Mouse (Mus musculus): Measurements from ENCODE around the gene Dus1l.
"Not testable (repeated sequence)": the region's sequence is repeated elsewhere in the genome, so short reads cannot be mapped to it uniquely, and the experiment has no call there.

The Dus1l gene

DNA sequence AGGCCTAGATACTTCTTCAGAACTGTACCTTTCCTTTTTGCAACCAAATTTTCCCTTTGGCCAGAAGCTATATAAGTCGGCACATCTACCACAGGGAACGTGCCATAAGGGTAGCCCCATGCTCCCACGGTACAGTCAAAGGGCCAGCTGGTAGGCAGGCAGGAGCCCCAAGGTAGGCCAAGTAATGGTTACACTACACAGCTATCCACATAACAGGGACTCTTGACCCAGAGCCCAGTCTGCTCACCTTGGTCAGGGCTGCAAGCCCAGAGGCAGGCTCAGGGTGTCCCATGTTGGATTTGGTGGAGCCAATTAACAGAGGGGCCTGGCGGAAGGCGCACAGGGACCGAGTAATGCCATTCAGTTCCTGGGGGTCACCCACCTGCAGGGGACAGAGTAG is 23.4 kb upstream of the Dus1l start:
- no peak for DNase-seq (ENCODE audit: low read depth)

DNA sequence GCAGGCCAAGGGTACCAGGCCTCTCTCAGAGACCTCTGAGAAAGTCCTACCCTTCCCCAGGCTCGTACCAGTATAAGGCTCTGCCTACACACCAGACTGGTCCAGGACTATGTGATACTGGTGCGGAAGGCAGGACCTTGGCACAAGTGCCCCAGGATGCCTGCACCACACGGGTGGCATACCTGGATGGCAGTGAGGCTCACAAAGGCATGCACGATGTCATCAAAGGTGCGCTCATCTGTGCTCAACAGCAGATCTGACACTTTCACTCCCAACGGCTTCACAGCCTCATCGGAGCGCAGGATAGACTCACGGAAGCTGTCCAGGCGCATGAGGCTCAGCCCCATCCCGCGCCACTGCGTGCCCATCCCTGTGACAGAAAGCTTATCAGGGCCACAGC is 22.0 kb upstream of the Dus1l start:
- DNase-seq (ENCODE audit: low read depth): no peak

DNA sequence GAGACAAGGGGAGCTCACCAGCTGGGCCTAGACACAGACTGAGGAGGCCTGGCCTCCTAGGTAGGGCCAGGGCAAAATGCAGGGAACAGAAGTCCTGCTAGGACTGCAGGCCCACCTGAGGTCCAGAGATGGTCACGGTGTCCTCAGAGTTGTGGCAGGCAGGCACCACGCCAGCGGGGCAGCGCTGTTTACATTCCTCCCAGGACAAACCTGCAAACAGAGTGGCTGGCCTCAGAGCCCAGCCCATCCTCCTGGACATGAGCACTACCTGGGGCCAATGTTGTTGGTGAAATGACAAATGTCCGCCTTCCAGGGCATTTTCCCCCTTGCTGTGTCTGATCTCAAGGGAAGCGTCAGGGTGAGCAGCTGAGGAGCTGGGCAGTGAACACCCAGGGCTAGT is 21.2 kb upstream of the Dus1l start:
- DNase-seq (ENCODE audit: low read depth): no peak

DNA sequence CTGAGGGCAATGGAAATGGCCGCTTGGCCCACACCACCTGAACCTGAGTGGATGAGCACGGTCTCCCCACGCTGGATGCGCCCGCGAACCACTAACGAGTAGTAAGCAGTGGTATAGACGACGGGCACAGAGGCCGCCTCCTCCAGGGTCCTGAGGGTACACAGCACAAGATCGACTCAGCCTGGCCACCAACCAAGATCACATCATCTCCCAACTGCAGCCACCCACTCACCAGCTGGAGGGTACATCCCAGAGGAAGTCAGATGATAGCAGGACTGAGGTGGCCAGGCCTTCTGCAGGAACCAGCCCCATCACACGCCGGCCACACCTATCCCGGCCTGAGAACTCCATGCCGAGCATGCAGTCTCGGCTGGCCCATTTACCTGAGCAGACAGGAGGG is 15.9 kb upstream of the Dus1l start:
- no peak for DNase-seq (ENCODE audit: low read depth)

DNA sequence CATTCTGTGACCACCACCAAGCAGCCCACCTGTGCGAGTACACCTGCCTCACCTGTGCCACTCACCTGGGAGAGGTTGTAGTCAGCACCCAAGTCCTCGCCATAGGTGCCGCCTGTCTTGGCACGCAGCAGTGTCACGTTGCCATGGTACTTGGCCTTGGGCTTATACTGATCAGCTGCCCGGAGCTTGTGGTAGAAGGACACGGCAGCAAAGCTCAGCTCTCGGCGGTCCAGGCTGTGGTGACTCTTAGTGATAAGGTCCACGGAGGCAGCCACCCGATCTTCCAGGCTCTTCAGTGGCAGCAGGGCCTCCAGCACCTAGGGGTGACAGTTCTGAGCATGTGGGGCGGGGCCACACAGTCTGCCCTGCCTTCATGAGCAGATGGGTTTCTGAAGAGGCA is 11.8 kb upstream of the Dus1l start:
- DNase-seq (ENCODE audit: low read depth): no peak

DNA sequence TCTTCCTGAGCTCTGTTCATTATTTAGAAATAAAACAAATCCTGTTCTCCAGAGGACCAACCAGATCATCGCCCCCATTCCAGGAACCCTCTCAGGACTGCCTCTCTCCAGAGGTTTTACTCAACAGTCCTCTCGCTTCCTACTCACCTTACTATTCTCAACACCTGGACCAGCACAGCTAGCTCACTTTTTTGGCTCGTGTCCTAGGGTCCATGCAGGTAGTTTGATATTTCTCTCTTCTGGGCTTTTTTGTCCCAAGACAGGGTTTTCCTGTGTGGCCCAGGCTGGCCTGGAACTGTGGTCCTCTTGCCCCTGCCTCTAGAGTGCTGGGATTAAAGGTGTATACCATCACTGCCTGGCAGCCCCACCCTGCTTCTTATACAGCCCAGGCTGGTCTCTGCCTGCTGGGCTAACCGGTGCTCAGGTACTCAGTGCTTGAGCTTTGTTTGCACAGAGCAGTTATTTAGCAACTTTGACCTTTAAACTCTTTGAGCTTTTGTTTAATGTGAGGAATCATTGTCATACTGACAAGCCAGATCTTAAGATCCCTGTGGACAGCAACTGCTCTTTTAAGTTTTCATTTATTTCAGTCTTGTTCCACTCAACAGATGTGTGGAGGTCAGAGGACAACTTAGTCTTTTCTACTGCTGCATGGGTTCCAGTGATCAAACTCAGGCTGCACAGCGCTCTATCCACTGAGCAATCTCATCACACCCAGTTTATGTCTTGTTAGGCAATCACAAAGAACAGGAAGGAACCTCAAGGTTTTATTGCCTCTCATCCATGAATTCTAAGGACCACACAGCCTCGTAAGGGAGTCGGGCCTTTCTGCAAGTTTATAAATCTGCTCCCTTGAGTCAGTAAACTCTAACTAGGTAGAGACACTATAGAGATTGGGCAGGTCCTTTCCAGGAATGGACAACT is 9.4 kb upstream of the Dus1l start:
- no peak for DNase-seq (ENCODE audit: low read depth)

DNA sequence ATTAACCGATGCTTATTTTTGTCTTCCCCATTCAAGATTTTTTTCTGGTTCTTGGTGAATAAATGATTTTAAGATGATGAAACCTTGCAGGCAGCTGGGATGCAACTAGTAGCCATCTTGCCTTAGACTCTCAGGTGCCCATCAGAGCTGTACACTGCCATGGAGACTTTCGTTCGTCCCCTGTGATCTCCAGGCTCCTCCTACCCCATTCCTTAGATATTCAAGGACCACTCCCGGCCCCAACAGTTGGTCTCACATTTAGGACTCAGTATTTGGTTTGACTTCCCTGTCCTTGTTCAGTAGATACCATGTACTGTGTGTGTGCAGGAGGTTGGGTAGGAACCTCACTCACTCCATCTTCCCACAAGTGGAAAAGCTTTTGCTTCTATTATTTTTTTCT is 8.6 kb upstream of the Dus1l start:
- DNase-seq (ENCODE audit: low read depth): no peak

DNA sequence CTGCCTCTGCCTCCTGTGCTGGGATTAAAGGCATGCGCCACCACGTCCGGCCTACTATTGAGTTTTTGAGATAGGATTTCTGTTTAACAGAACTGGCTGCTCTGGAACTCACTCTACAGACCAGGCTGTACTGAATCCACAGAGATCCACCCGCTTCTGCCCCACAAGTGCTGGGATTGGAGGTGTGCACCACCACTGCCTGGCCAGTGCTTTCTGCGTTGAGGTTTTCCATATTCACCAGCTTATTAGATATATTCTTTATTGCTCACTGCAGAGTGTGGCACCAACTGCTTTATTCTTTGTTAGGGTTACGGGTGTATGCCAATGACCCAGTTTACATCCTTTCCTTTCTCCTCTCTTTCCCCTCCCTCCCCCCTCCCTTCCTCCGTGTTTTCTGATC is 8.1 kb upstream of the Dus1l start:
- no peak for DNase-seq (ENCODE audit: low read depth)

DNA sequence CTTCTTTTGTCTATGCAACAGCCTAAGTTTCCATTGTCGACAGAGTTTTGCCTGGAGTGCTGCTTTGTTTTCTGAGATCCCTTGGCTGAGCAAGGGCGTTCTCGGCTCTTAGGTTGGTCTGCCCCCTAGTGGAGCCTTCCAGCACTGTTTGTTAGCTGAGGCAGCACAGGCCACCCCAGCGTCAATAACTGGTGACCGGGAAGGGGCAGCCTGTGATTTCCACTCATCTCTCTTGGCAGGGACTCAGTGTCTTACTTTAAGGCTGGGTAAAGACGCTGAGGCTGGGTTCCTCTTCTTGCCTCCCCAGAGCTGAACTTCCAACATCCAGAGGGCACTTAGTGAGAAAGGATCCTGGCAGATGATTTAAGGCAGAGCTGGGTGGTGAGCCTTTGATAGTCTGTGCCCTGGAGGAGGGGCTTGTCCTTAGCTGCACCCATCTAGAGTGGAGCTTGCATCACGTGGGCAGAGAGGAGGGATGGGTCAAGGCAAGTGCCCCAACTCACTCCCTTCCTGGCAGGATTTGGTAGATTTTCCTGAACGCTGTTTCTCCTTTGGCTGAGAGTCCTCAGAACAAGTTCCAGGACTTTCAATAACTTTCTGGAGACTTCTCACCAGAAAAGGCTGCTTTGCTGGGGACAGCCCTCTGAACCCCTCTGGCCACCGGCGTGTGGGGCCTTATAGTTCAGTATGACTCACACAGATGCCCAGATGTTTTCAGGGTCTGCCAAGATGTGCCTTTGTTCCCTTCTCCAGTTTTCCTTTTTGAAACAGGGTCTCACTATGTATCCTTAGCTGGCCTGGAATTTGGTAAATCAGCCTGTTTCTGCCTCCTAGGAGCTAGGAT is 4.1 kb upstream of the Dus1l start:
- peak; percentile 83 for DNase-seq (ENCODE audit: low read depth)

DNA sequence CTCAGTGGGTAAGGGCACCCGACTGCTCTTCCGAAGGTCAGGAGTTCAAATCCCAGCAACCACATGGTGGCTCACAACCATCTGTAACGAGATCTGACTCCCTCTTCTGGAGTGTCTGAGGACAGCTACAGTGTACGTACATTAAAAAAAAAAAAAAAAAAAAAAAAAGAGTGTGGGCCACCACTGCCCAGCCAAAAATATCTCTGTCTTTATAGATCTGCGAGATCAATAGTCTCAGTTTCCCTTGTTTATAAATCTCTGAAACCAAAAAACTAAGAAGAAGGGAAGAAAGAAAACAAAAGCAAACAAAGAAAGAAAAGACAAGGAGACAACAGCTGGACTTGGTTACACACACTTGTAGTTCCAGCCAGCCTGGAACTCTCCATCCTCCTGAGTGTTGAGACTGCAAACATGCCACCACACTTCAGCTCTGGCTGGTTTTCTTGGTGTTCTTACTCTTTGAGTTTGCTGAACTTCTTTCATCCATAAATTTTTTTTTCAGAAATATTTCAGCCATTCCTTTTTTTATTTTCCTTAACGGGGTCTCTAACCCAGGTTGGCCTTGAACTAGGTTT is 3.2 kb upstream of the Dus1l start:
- DNase-seq (ENCODE audit: low read depth): no peak

DNA sequence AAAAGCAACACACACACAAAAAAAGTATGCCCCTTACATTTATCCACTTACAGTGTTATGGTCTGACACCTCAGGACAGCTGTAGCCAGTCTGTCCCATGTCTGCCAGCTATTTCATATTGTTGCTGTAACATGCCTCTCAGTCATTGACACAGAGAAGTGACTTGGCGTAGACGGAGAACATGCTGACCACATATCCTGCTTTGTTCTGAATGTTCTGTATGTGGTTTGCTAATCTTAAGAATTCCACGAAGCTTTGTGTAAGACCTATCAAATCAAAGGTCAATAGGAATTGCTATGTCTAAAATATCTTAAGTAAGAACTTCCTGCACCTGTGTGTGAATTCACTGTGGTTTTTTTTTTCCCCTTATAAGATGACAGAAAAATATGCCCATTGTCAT is 2.0 kb upstream of the Dus1l start:
- no peak for DNase-seq (ENCODE audit: low read depth)

DNA sequence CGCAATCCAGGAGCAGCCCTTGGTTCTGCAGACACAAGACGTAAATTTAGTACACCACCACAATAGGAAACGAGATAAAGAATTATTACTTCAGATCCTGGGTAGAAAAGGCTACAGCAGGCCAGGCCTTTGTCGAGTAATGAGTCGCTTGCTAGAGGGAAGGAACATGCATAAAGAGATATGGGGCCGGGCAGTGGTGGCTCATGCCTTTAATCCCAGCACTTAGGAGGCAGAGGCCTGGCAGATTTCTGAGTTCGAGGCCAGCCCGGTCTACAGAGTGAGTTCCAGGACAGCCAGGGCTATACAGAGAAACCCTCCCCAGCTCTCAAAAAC is 377 bp upstream of the Dus1l start:
- no peak for DNase-seq (ENCODE audit: low read depth)

DNA sequence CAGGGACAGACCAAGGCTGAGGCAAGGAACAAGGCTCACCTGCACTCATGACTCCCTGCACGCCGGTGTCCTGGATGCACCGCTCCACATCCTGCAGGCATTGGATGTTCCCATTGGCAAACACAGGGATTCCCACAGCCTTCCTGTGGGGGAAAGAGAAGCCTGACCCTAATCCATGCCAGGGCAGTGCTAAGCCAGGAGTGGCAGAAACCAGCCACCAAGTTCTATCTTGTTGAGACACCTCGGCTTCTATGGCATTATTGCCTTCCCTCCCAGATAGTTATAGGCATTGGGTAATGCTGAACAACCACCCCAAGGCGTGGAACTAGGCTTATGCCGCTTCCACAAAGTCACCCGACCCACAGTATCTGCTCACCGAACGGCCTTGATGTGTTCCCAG is 3.6 kb downstream of the Dus1l start:
- no peak for DNase-seq (ENCODE audit: low read depth)

DNA sequence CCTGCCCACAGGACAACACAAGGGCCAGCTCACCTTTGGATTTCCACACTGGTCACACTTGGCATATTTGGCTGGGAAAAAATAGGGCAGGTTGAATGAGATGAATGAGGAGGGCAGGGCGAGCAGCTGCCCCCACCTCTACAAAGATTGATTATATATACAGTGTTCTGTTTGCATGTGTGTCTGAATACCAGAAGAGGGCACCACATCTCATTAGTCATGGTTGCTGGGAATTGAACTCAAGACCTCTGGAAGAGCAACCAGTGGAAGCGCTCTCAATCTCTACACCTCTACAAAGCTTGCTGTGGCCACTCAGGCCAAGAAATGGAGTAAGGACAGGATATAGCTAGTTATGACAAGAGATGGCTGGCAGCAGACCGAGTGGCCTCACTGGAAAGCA is 6.4 kb downstream of the Dus1l start:
- no peak for DNase-seq (ENCODE audit: low read depth)

DNA sequence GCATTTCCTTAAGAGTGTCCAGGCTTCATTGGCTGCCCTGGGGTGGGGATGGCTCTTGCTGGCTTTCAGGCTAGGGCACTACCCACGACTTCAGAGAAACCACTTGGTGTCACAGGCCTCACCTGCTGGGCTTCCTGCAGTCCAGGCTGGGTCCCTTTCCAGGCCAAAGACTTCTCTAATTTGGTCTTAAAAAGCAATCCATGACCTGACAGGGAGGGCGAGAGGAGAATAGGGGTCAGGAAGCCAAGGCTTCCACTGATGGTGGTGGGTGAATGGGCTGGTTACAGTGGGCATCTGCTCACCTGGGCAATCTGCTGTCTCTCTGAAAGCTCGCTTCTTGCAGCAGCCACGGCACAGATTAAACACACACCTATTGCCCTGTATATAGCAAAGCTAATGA is 6.8 kb downstream of the Dus1l start:
- DNase-seq (ENCODE audit: low read depth): no peak

DNA sequence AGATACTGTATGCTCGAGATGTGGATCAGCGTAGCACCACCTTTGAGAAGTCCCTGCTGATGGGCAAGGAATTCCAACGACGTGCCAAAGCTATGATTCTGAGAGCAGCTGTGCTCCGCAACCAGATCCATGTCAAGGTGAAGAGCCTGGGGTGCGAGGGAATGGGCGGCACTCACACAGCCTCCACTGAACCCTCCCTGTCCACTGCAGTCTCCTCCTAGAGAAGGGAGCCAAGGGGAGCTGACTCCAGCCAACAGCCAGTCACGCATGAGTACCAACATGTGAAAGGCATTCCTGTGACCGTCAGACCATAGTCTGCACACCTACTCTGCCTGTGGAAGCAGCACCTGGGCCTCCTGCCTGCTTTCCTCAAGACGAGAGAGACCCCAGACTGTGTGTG is 7.7 kb downstream of the Dus1l start:
- DNase-seq (ENCODE audit: low read depth): not testable (repeated sequence)

DNA sequence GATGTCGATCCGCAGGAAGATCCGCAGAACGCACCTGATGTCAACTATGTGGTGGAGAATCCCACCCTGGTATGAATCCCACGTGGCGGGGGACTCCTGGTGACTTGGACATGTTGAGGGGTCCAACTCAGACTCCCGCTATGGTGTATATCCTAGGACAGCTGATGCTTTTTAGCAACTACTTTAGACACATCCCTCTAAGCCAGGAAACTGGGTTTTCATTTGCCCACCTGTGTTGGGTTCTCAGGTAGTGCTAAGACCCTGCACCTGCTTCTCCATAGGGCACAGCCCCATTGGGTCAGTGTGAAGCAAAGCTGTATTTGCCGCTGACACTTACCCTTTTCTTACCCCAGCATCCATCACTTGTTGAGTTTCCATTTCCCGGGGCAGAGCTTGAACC is 11.1 kb downstream of the Dus1l start:
- no peak for DNase-seq (ENCODE audit: low read depth)

DNA sequence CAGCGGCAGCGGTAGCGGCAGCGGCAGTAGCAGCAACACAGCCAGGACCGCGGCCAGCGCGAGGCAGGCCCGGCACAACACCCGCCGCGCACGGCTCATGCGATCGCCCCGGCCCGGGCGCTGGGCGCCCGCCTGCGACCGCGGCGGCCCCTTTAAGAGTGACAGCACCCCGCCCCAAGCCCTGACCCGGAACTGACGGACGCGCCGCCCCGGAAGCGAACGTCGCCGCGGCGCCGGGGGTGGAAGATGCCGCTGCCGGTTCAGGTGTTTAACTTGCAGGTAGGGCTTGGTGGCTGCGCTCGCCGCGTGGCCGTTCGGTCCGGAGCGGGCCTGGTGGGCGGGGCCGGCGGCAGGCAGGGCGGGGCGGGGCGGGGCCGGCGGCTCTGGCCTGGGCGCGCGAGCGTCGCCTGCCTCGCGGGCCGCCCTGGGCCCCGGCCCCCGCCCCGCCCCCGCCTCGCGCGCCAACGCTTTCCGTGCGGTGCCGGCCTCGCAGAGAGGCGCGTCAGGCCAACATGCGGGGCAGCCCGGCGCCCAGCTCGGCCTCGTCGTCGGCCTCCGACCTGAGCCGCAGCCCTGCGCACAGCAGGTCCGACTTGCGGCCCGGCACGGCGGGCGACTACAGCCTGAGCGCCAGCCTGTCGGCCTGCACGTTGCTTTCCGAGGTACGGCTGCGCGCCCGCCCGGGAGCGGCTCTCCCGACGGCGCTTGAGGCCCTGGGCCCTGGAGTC is 12.0 kb downstream of the Dus1l start, which contains the start of the genes Rfng and Gps1:
Gene Rfng, minus strand, starts transcription at position 144 of the 728 bp plus-strand sequence.
Gene Gps1, plus strand, starts transcription at position 209 of the 728 bp plus-strand sequence.
- DNase-seq (ENCODE audit: low read depth): peak; percentile 65

DNA sequence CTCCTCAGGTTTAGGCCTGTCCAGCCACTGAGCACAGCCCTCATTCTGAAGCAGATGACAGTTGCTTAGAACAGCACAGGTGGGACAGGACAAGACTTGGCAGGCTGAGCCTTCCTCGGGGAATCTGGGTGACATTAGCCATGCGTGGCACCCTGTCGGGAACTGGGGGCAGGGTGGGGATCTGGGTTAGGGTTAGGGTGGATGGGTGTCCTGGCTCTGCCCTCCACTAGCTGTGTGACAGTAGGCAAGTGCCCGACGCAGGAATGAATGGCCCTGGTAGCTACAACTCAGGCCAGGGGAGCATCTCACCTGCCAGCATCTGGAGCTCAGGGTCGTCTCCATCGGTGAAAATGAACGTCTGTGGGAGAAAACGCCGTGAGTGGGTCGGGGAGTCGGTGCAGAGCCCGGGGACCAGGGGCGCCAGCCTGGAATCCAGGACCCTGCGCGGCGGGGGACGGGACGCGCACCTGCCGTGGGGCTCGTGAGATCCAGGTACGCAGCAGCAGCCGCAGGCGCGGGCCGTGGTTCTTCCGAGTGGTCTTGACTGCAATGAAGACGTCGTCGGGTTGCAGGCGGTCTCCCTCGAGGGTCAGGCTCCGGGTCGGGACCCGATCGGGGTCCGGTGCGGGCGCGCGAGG is 12.7 kb downstream of the Dus1l start:
- DNase-seq (ENCODE audit: low read depth): no peak

DNA sequence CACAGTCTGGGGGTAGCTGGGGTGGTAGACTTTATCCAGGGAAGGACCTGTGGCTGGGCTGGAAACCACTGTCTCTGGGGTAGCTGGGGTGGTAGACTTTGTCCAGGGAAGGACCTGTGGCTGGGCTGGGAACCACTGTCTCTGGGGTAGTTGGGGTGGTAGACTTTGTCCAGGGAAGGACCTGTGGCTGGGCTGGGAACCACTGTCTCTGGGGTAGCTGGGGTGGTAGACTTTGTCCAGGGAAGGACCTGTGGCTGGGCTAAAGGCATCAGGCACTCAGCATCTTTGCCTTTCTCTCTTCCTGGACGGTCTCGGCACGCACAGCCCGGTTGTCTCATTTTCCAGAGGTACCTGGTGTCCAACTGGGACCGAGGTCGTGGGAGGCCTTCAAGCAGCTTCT is 14.8 kb downstream of the Dus1l start:
- DNase-seq (ENCODE audit: low read depth): not testable (repeated sequence)

DNA sequence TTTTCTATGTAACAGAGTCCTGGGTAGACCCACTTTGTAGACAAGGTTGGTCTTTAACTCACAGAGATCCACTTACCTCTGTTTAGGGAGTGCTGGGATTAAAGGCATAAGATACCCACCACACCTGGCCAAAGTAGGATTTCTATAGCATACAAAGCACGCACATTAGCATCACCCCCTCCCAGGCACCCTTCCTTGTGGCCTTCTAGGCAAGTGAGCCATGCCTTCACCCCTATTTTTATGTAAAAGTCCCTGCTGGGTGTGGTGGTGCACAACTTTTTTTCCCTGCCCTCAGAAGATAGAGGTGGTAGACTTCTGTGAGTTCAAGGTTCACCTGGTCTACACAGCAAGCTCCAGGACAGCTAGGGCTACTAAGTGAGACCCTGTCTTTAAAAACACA is 16.3 kb downstream of the Dus1l start:
- no peak for DNase-seq (ENCODE audit: low read depth)

DNA sequence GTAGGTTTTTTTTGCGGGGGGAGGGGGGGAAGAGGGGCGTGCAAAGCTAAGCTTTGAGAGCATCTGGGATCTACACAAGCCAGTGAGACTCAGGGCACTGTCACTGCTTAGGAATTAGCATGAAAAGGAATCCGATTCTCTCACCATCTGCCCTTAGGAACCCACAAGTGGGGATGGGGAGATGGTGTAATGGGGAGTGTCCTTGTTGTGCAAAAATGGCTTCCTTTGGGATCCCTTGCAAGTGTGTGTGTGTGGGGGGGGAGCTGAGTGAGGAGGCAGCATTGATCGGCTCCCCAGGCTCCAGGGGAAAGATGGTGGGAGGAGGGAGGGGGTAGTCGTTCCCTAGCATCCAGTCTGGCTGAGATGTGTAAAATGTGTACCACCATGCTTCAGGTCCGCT is 19.1 kb downstream of the Dus1l start:
- DNase-seq (ENCODE audit: low read depth): no peak

Data from c-Kit-positive CD71-positive TER-119-negative erythroid progenitor cells, embryonic 14.5 days (primary cell).